Mouse (Mus musculus): ENCODE measurements around the gene Mmrn2.
"Not testable (repeated sequence)": the region's sequence is repeated elsewhere in the genome, so short reads cannot be mapped to it uniquely, and the experiment has no call there.

Mmrn2 gene

GRCm38 (mm10) chr14:34403424-34403823, 28.2 kb downstream of the Mmrn2 start:
- no peak for DNase-seq (ENCODE audit: low spot score)

DNA sequence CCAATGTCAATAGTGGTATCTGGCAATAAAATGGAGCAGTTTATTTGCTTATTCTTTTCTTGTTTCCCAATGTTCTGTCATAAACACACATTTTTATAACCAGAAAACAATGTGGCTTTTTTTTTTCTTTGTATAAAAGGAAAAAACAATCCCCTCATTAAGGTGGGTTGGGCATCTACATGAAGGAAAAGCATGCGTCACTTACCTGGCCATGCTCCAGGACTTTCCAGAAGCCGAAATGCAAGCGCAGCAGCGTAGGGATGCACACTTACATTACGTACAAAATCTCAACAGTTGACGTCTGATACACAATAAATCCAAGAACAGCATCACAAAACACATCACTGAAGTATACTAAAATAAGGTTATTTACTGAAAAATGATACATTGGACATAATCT, 35.5 kb downstream of the Mmrn2 start:
- no peak for DNase-seq (ENCODE audit: low spot score)

GRCm38 (mm10) chr14:34412164-34412896, 37.1 kb downstream of the Mmrn2 start:
- no peak for DNase-seq (ENCODE audit: low spot score)

- not testable (repeated sequence) for DNase-seq (ENCODE audit: low spot score)
Measured at GRCm38 (mm10) chr14:34416946-34417345, 41.7 kb downstream of the Mmrn2 start.

GRCm38 (mm10) chr14:34417501-34417900, 42.2 kb downstream of the Mmrn2 start:
- no peak for DNase-seq (ENCODE audit: low spot score)

GRCm38 (mm10) chr14:34421078-34421477, 45.8 kb downstream of the Mmrn2 start:
- DNase-seq (ENCODE audit: low spot score): no peak

- no peak for DNase-seq (ENCODE audit: low spot score)
Measured at GRCm38 (mm10) chr14:34428274-34428673, 53.0 kb downstream of the Mmrn2 start.

DNA sequence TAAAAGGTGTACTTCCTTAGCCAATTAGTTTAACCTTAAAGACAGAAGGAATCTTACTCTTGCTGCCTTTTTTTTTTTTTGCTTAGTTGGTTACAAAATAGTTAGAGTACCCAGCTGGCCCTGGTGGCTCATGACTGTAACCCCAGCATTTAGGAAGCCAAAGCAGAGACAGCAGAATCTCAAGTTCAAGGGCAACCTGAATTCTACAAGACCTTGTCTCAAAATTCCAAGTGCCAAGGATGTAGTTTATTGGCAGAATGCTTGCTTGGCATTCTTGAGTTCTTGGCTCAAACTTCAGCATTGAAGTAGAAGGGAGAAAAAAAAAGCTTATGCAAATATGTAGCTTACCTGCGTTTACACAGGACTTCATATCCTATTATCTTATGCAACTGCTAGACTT, 53.8 kb downstream of the Mmrn2 start:
- no peak for DNase-seq (ENCODE audit: low spot score)

DNA sequence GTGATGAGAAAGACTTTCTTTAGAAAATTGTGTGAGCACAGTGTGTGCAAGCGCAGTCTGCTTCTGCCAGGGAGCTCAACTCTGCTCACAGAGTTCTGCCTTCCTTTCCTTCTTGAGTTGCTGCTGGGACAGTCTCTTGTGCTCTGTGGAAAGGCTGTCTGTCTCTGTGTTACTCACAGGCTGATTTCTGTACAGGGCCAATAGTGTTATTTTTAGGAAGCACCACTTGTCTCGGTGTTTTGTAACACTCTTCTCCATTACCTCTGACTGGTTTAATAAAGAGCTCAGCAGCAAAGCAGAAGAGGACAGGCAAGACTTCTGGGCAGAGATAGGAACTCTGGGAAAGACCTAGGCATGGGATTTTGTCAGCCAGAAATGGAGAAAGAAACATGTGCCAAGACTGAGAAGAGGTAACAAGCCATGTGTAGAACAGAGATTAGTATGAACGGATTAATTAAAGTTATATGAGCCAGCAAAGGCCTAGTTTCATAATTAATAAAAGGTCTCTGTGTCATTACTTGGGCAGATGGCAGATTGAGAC, 65.3 kb downstream of the Mmrn2 start:
- no peak for DNase-seq (ENCODE audit: low spot score)

DNA sequence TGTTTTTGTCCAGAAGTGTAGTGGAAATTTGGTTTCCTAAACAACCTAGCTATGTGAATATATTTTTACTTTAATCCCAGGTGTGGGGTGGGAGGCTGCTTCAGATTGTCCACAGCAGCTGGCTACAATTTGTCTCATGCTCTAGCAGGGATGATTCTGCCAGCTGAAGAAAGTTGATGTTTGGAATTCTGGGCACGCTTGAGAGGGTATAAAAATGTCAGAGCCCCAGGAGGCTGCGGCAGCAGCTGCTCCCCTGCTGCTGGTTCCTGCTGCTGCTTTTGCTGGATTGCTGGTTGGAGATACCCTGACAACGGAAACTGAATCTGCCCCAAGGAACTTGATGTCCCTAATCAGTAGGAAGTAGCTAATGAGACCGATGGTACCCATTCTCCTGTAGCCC, 67.3 kb downstream of the Mmrn2 start:
- DNase-seq (ENCODE audit: low spot score): no peak

DNA sequence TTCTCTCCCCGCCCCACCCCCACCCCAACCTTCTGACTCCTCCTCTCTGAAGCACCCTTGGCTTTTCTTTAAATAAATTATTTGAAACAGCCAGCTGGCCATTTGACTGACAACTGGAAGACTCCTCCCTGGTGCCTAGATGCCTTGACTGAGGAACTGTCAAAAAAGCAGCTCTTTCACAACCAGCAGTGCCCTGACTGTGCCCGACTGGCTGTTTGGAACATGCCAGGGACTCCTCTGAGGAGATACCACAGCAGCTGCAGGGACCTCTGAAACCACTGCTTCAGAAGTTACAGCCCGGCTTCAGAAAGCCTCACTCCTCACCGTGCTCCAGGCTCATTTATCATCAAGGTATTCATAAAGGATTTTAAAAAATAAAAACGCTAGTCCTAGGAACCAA, 69.1 kb downstream of the Mmrn2 start:
- DNase-seq (ENCODE audit: low spot score): no peak

GRCm38 (mm10) chr14:34444924-34445323, 69.7 kb downstream of the Mmrn2 start:
- no peak for DNase-seq (ENCODE audit: low spot score)

DNA sequence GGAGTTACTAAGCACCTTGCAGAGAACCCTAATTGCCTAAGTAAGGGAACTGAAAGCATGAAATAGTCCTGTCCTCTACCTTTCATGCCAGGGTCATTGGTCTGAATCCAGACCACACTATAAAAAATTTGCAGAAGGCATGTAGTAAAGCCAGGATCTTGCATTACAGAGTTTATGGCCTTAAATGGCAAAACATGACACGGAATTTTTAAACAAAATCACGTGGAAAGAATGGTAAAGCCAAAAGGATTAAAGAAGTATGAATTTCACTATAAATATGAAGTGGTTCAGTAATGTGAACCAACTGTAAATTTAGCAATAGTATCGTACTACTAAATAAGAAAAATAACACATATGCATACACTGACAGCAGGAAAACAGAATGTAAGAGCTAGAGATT, 70.1 kb downstream of the Mmrn2 start:
- DNase-seq (ENCODE audit: low spot score): no peak

GRCm38 (mm10) chr14:34446624-34447023, 71.4 kb downstream of the Mmrn2 start:
- no peak for DNase-seq (ENCODE audit: low spot score)

DNA sequence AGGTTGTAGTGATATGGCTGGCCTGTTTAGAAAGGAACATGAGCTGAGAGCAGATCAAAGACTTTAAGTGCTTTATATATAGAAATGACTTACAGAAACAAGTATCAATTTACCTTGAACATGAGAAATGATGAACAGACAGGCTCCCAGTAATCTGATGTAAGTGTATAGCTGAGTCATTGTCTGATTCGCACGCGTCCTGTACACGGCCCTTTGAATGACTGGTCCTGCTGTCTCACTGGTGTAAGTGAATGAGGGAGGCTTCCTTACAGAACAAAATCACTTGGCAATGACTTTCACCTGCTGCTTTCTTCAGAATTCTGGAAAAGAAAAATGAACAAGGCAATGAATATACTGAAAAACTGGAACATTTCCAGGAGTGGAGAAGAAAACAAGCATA, 72.4 kb downstream of the Mmrn2 start:
- no peak for DNase-seq (ENCODE audit: low spot score)

DNA sequence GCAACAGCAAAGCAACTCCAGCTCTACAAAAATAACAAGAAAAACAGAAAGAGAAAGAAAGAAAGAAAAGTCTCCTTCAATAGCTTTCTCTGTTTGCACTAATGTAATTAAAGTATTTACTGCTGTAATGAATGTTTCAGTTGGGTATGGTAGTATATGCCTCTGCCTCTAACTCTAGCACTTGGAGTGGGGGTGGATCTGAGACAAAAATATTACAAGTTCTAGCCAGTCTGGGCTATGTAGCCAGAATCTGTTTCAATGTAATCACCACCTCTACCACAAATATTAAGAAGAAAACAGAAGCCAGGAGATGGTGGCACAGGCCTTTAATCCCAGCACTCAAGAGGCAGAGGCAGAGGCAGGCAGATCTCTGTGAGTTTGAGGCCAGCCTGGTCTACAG, 73.1 kb downstream of the Mmrn2 start:
- DNase-seq (ENCODE audit: low spot score): no peak

- DNase-seq (ENCODE audit: low spot score): no peak
Measured at GRCm38 (mm10) chr14:34449807-34450206, 74.5 kb downstream of the Mmrn2 start.

GRCm38 (mm10) chr14:34450451-34450850, 75.2 kb downstream of the Mmrn2 start:
- DNase-seq (ENCODE audit: low spot score): no peak

DNA sequence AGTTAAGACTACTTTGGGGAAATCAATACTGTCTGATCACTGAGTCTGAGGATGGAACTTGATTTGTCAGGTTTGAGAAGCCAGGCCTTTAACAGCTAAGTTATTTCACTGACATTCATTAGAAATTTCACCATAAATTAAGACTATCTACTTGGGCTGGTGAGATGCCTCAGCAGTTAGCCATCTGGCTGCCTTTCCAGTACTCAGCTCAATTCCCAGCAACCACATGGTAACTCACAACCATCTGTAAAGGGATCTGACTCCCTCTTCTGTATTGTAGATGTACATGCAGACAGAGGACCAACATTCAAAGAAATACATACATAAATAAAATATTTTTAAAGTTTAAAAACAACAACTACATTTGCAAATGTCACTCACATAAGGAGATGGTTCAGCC, 76.6 kb downstream of the Mmrn2 start:
- DNase-seq (ENCODE audit: low spot score): no peak

DNA sequence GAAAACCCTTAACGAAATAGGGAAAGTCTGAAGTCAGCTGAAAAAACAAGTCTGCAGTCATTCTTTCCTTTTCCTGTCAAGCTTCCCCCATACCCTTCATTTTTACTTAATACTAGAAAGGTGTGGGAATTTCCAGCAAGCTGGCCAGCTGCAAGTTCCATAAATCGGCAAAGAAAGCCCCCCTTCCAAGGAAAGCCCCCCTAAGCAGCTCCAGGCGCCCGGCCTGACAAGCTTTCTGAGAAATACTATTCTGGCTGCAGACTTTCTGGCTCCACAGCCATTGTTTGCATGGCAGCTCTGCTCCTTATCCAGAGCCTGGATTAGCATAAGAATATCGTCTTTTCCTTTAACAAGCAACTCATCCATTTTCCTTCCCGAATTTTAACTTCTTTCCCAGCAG, 78.4 kb downstream of the Mmrn2 start:
- no peak for DNase-seq (ENCODE audit: low spot score)
